Mouse (Mus musculus) neural tube, embryonic 15.5 days (tissue): ENCODE measurements around the gene Cmtr1. TPM values are rescaled to one million over a fixed set of nuclear protein-coding genes. Genes with fewer than 3 reads are reported as not detected.

Experiments
- ATAC-seq: fragments of 200-750 bp; cut with Nextera tagmentation; 2 replicates; pipeline ENCODE4 v1.8.0; 2017; ENCODE audit warnings: mild to moderate bottlenecking, moderate TSS enrichment, moderate library complexity; ENCODE audit not compliant: low FRiP score
- H3K27ac ChIP-seq: fragments of 300-500 bp; sonication (generic); replicated peaks from 2 replicates; pipeline ENCODE4 v1.5.1; 2015; ENCODE audit warnings: mild to moderate bottlenecking, inconsistent platforms
- H3K27me3 ChIP-seq: fragments of 300-500 bp; sonication (generic); replicated peaks from 2 replicates; pipeline ENCODE4 v1.6.1; 2015; ENCODE audit warnings: inconsistent platforms
- H3K36me3 ChIP-seq: fragments of 300-500 bp; sonication (generic); 2 replicates; pipeline ENCODE4 v1.6.1; 2015; ENCODE audit warnings: inconsistent platforms
- H3K4me1 ChIP-seq: fragments of 300-500 bp; sonication (generic); 2 replicates; pipeline ENCODE4 v1.6.1; 2015; ENCODE audit warnings: inconsistent platforms
- H3K4me2 ChIP-seq: fragments of 300-500 bp; sonication (generic); 2 replicates; pipeline ENCODE4 v1.6.1; 2015; ENCODE audit warnings: inconsistent platforms, mild to moderate bottlenecking, moderate library complexity
- H3K4me3 ChIP-seq: fragments of 300-500 bp; sonication (generic); replicated peaks from 2 replicates; pipeline ENCODE4 v1.5.1; 2015; ENCODE audit warnings: mild to moderate bottlenecking, inconsistent platforms
- H3K9ac ChIP-seq: fragments of 300-500 bp; sonication (generic); replicated peaks from 2 replicates; pipeline ENCODE4 v1.6.1; 2015; ENCODE audit warnings: mild to moderate bottlenecking, inconsistent platforms
- H3K9me3 ChIP-seq: fragments of 300-500 bp; sonication (generic); replicated peaks from 2 replicates; pipeline ENCODE4 v1.6.1; 2016; ENCODE audit warnings: inconsistent platforms
- WGBS: fragments of 180-500 bp; shearing (Covaris S2); methylation state at CpG from one replicate; pipeline ENCODE4 v1.1.7; 2015; ENCODE audit warnings: mixed read lengths; 5-methylcytosine and 5-hydroxymethylcytosine counted together
- polyA plus RNA-seq: library from polyadenylated mRNA; unstranded; fragments of >200 nt; fragmentation: Nextera tagmentation; extraction: Ambion mirVana; gene quantifications from 2 replicates; pipeline ENCODE4 v1.2.1, GENCODE M21; 2015

Gene Cmtr1
- polyA plus RNA-seq, 1 experiment from 2014 or later: 119 TPM

- no peak overlapping the region for H3K4me3 ChIP-seq
- H3K4me1 ChIP-seq: no peaks in the 10 kb centered on the region
- no peaks in the 10 kb centered on the region for H3K27me3 ChIP-seq
- H3K9me3 ChIP-seq: no peaks in the 10 kb centered on the region
- peaks cover 84% of the 10 kb centered on the region for H3K36me3 ChIP-seq
- no peak overlapping the region for H3K9ac ChIP-seq
- H3K27ac ChIP-seq: no peak overlapping the region
- no peak overlapping the region for H3K4me2 ChIP-seq
- WGBS: 97% methylated on average over 8 of the region's 8 CpGs
- ATAC-seq: no peak
These were observed 24.9 kb upstream of the Cmtr1 start for GRCm38 (mm10) chr17:29635492-29635891.

- WGBS: 76% methylated on average over 5 of the region's 5 CpGs
- no peak overlapping the region for H3K4me2 ChIP-seq
- no peak overlapping the region for H3K4me3 ChIP-seq
- H3K9me3 ChIP-seq: no peaks in the 10 kb centered on the region
- H3K36me3 ChIP-seq: peaks cover 84% of the 10 kb centered on the region
- no peaks in the 10 kb centered on the region for H3K27me3 ChIP-seq
- ATAC-seq: no peak; the same call in 1 of the 2 replicates
- H3K9ac ChIP-seq: no peak overlapping the region
- H3K4me1 ChIP-seq: no peaks in the 10 kb centered on the region
- H3K27ac ChIP-seq: no peak overlapping the region
These were observed 24.3 kb upstream of the Cmtr1 start for GRCm38 (mm10) chr17:29636118-29636517.

GRCm38 (mm10) chr17:29637377-29637776, 23.0 kb upstream of the Cmtr1 start:
- H3K36me3 ChIP-seq: peaks cover 86% of the 10 kb centered on the region
- no peak overlapping the region for H3K9ac ChIP-seq

DNA sequence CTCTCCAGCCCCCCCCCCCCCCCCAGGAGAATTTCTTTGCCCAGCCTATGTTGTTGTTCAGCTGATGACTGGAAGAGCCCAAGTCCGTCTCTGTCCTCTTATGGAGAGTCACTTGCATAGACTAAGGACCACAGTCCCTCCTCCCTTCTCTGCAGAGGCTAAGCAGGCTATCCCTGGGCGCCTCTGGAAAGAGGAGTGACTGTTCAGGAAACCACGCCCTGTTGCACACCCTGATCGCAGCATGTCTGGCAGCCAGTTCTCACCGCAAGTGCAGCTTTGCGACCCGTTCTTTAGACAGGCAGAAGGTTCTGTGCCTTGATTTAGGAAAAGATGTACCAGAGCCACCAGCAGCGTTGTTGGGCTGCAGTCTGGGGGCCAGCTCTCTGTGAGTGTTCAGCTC, 22.5 kb upstream of the Cmtr1 start:
- ATAC-seq: no peak
- peaks cover 82% of the 10 kb centered on the region for H3K36me3 ChIP-seq
- 94% methylated on average over 8 of the region's 8 CpGs for WGBS

More at GRCm38 (mm10) chr17:29637377-29637776, 23.0 kb upstream of the Cmtr1 start:
- no peaks in the 10 kb centered on the region for H3K4me1 ChIP-seq
- no peak for ATAC-seq
- H3K27ac ChIP-seq: no peak overlapping the region
- H3K4me3 ChIP-seq: no peak overlapping the region
- over 99% methylated on average over 4 of the region's 4 CpGs for WGBS
- H3K4me2 ChIP-seq: no peak overlapping the region
- H3K27me3 ChIP-seq: no peaks in the 10 kb centered on the region
- no peaks in the 10 kb centered on the region for H3K9me3 ChIP-seq

DNA sequence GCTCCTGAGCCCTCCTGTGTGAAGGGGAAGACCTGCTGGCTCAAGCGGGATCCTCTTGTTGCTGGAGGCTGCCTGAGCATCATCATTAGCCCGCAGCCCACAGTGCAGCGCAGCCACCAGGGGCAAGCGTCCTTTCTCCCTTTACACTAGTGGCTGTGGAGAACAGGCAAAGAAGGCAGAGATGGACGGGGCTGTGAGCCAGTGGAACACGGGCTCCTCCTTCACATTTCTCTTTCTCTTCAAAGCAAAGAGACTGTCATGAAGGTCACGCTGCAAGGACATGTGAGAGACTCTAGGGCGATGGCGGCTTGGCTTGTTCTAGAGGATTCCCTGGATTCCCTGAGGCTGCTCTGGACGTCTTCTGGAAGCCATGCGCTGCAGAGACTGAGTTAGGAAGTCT, 19.4 kb upstream of the Cmtr1 start:
- no peaks in the 10 kb centered on the region for H3K9me3 ChIP-seq
- no peak for ATAC-seq
- H3K27me3 ChIP-seq: no peaks in the 10 kb centered on the region
- WGBS: 96% methylated on average over 11 of the region's 11 CpGs
- no peak overlapping the region for H3K4me2 ChIP-seq
- no peak overlapping the region for H3K9ac ChIP-seq
- H3K4me3 ChIP-seq: no peak overlapping the region
- H3K27ac ChIP-seq: no peak overlapping the region
- H3K36me3 ChIP-seq: peaks cover 55% of the 10 kb centered on the region
- H3K4me1 ChIP-seq: no peaks in the 10 kb centered on the region

More for the DNA sequence above, 22.5 kb upstream of the Cmtr1 start:
- Histone ChIP-seq H3K4me1 (no peaks in the 10 kb centered on the region), H3K27ac (no peak overlapping the region), H3K9ac (no peak overlapping the region), H3K9me3 (no peaks in the 10 kb centered on the region), H3K4me3 (no peak overlapping the region), H3K4me2 (no peak overlapping the region), H3K27me3 (no peaks in the 10 kb centered on the region)

DNA sequence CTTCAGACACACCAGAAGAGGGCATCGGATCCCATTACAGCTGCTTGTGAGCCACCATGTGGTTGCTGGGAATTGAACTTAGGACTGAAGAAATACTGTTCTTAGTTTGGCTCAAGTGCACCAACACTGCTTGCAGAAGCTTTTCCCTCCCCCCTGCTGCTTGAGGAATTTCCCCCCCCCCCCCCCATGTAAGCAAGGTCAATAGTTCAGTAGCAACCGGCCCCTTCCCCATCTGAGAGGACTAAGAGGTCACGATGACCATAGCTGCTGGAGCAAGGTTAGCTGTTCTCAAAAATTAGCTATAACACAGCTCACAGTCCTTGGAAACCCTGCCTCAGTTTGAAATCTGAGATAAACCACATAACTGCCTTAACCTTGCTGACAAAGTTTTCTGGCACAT, 18.2 kb upstream of the Cmtr1 start:
- WGBS: 77% methylated on average over 3 of the region's 3 CpGs
- H3K27me3 ChIP-seq: no peaks in the 10 kb centered on the region
- no peak for ATAC-seq

GRCm38 (mm10) chr17:29658249-29658648, 2.1 kb upstream of the Cmtr1 start:
- WGBS: 90% methylated on average over 2 of the region's 2 CpGs
- no peak overlapping the region for H3K4me3 ChIP-seq
- no peak overlapping the region for H3K9ac ChIP-seq
- no peaks in the 10 kb centered on the region for H3K27me3 ChIP-seq
- H3K36me3 ChIP-seq: peaks cover 4% of the 10 kb centered on the region; the same call in 1 of the 2 replicates
- no peak overlapping the region for H3K27ac ChIP-seq
- H3K4me2 ChIP-seq: no peak overlapping the region
- no peaks in the 10 kb centered on the region for H3K9me3 ChIP-seq
- no peak for ATAC-seq
- H3K4me1 ChIP-seq: peaks cover 14% of the 10 kb centered on the region

More for the DNA sequence above, 18.2 kb upstream of the Cmtr1 start:
- peaks cover 52% of the 10 kb centered on the region for H3K36me3 ChIP-seq
- no peak overlapping the region for H3K27ac ChIP-seq
- no peak overlapping the region for H3K4me3 ChIP-seq
- no peaks in the 10 kb centered on the region for H3K9me3 ChIP-seq
- no peak overlapping the region for H3K4me2 ChIP-seq
- no peak overlapping the region for H3K9ac ChIP-seq
- no peaks in the 10 kb centered on the region for H3K4me1 ChIP-seq

DNA sequence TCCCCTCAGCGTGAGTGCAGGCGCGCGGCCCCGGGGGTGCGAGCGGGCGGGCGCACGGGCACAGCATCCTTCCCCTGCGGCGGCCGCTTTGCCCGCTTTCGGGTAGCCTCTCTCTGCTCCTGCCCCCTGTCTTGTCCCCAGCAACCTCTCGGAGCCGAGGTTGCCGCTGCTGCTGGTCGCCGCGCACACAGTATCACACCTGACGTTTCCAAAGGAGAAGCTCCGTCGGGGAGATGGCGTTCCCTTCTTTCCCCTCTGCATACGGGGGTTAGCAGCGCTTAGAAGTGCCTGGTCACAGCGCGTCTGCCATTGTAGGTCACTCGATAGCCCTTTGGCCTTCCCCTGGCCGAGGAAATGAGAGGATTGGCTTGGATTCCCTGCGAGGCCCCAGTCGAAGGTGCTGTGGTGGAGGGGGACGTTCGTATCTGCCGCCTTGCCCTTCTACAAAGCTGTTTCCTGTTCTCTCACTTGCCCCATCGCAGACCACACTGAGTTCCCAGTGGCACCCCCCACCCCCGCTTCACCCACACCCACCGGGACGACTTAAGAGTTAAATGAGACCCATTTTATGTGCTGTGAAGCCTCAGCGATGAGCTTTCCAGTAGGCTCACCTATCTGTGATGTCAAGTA, 482 bp downstream of the Cmtr1 start:
- H3K4me2 ChIP-seq: peak overlapping the region; percentile 83
- peak; percentile 78 for ATAC-seq
- peak overlapping the region; percentile 95 for H3K9ac ChIP-seq
- H3K9me3 ChIP-seq: no peaks in the 10 kb centered on the region
- H3K4me1 ChIP-seq: peaks cover 14% of the 10 kb centered on the region
- under 1% methylated on average over 41 of the region's 41 CpGs for WGBS
- no peaks in the 10 kb centered on the region for H3K27me3 ChIP-seq
- H3K27ac ChIP-seq: peak overlapping the region; percentile 95
- peak overlapping the region; percentile 92 for H3K4me3 ChIP-seq
- H3K36me3 ChIP-seq: peaks cover 12% of the 10 kb centered on the region

GRCm38 (mm10) chr17:29662145-29662544, 1.8 kb downstream of the Cmtr1 start:
- peaks cover 12% of the 10 kb centered on the region for H3K36me3 ChIP-seq
- H3K27me3 ChIP-seq: no peaks in the 10 kb centered on the region
- no peak overlapping the region for H3K4me2 ChIP-seq
- WGBS: 93% methylated on average over 6 of the region's 6 CpGs
- no peak overlapping the region for H3K4me3 ChIP-seq
- H3K9ac ChIP-seq: no peak overlapping the region
- ATAC-seq: no peak
- H3K9me3 ChIP-seq: no peaks in the 10 kb centered on the region
- peaks cover 14% of the 10 kb centered on the region for H3K4me1 ChIP-seq
- H3K27ac ChIP-seq: no peak overlapping the region

- 57% methylated on average over 10 of the region's 10 CpGs for WGBS
- H3K27ac ChIP-seq: peak overlapping the region; percentile 79
- peak; percentile 66 for ATAC-seq
- H3K4me1 ChIP-seq: peaks cover 16% of the 10 kb centered on the region
- peaks cover 15% of the 10 kb centered on the region for H3K36me3 ChIP-seq
- H3K4me2 ChIP-seq: no peak overlapping the region
- H3K4me3 ChIP-seq: no peak overlapping the region
- H3K27me3 ChIP-seq: no peaks in the 10 kb centered on the region
- H3K9ac ChIP-seq: no peak overlapping the region
- no peaks in the 10 kb centered on the region for H3K9me3 ChIP-seq
These were observed 7.9 kb downstream of the Cmtr1 start for GRCm38 (mm10) chr17:29668051-29668986.

DNA sequence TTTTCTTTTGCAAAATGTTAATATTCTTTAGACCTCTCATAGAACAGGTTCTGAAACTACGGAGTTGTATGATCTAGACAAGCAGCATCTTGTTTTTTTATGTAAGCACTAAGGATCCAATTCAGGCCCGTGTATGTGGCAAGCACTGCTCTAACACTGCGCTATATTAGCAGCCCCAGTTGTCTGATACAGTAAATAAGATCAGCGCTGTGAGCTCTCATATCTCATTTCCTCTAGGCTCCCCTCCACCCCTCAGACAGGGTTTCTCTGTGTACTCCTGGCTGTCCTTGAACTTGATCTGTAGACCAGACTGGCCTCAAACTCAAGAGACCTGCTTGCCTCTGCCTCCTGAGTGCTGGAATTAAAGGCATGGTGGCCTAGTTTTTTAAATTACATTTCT, 8.6 kb downstream of the Cmtr1 start:
- peaks cover 16% of the 10 kb centered on the region for H3K4me1 ChIP-seq
- 78% methylated on average over 4 of the region's 4 CpGs for WGBS
- H3K9ac ChIP-seq: no peak overlapping the region
- no peaks in the 10 kb centered on the region for H3K27me3 ChIP-seq
- H3K27ac ChIP-seq: no peak overlapping the region
- no peak overlapping the region for H3K4me2 ChIP-seq
- peaks cover 22% of the 10 kb centered on the region for H3K36me3 ChIP-seq
- no peak for ATAC-seq
- no peaks in the 10 kb centered on the region for H3K9me3 ChIP-seq
- no peak overlapping the region for H3K4me3 ChIP-seq

DNA sequence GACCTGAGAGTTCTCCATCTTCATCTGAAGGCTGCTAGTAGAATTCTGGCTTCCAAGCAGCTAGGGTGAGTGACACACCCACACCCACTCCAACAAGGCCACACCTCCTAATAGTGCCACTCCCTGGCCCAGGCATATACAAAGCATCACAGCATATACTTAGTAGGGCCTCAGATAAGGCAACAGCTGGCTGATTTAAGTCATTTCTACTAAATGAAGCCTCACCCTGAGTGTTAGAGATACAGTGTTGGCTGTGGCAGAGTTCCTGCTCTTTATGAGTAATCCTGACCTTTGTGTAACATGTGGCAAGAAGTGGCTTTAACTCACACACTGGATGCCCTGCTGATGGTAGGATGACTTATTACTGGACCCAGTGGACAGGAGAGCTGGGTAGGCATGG, 9.5 kb downstream of the Cmtr1 start:
- ATAC-seq: no peak

More for the DNA sequence above, 9.5 kb downstream of the Cmtr1 start:
- H3K27ac ChIP-seq: no peak overlapping the region
- H3K4me3 ChIP-seq: no peak overlapping the region
- H3K4me1 ChIP-seq: peaks cover 16% of the 10 kb centered on the region
- no peak overlapping the region for H3K9ac ChIP-seq
- no peaks in the 10 kb centered on the region for H3K9me3 ChIP-seq
- H3K4me2 ChIP-seq: no peak overlapping the region
- peaks cover 25% of the 10 kb centered on the region for H3K36me3 ChIP-seq
- no peaks in the 10 kb centered on the region for H3K27me3 ChIP-seq
